Mouse (Mus musculus) embryonic fibroblast, embryonic 13.5 days (primary cell): ENCODE data around the gene Arnt.

Experiments
- CTCF ChIP-seq: IDR thresholded peaks from 2 replicates; pipeline ENCODE4 v1.5.1; 2011; ENCODE audit warnings: mild to moderate bottlenecking, control low read depth, low read length, moderate library complexity, borderline replicate concordance; ENCODE audit not compliant: insufficient read depth
- POLR2A ChIP-seq: IDR thresholded peaks from 2 replicates; pipeline ENCODE4 v1.6.1; 2011; ENCODE audit warnings: low read depth, mild to moderate bottlenecking, control low read depth, low read length, moderate library complexity

GRCm38 (mm10) chr3:95490238-95490637 lies 56.0 kb downstream of the Arnt start:
- no peak for TF ChIP-seq CTCF
- no peak for TF ChIP-seq POLR2A
